Mouse (Mus musculus): Measurements from ENCODE around the gene Eef2k.
A peak's percentile ranks its signal among the peaks of the same experiment; 100 is the strongest.

- TF ChIP-seq POLR2A (IDR thresholded peaks at IDR 0.05; ENCODE audit: extremely low read depth, insufficient read depth, low read length) (peak; percentile 86), CTCF (IDR thresholded peaks at IDR 0.05; ENCODE audit: extremely low read depth, insufficient read depth, low read length) (no peak)
Measured at GRCm38 (mm10) chr7:120834863-120835372, 7.7 kb upstream of the Eef2k start.

Data from cortical plate, adult 2 months (tissue).